Mouse (Mus musculus) midbrain, embryonic 11.5 days (tissue): ENCODE results near the gene Mast4. TPM values are rescaled to one million over a fixed set of nuclear protein-coding genes. Genes with fewer than 3 reads are reported as not detected.

Source experiments
- ATAC-seq: fragments of 200-750 bp; cut with Nextera tagmentation; 2 replicates; pipeline ENCODE4 v1.8.0; 2017; ENCODE audit warnings: moderate TSS enrichment, moderate library complexity; ENCODE audit not compliant: low FRiP score
- DNase-seq: peaks from one replicate; pipeline ENCODE4 v3.0.0; 2015; ENCODE audit warnings: low spot score; ENCODE audit errors: missing footprints
- H3K27ac ChIP-seq: fragments of 300-500 bp; sonication (generic); 2 replicates; pipeline ENCODE4 v1.5.1; 2014; ENCODE audit warnings: low read depth, low read length
- H3K27me3 ChIP-seq: fragments of 300-500 bp; sonication (generic); 2 replicates; pipeline ENCODE4 v1.6.1; 2014; ENCODE audit warnings: mild to moderate bottlenecking, low read length, moderate library complexity, mixed read lengths; ENCODE audit not compliant: control insufficient read depth, insufficient read depth
- H3K36me3 ChIP-seq: fragments of 300-500 bp; sonication (generic); 2 replicates; pipeline ENCODE4 v1.6.1; 2014; ENCODE audit warnings: mild to moderate bottlenecking, low read length, moderate library complexity, mixed read lengths; ENCODE audit not compliant: control insufficient read depth, insufficient read depth
- H3K4me1 ChIP-seq: fragments of 300-500 bp; sonication (generic); 2 replicates; pipeline ENCODE4 v1.6.1; 2014; ENCODE audit warnings: low read length; ENCODE audit not compliant: control insufficient read depth, insufficient read depth
- H3K4me2 ChIP-seq: fragments of 300-500 bp; sonication (generic); 2 replicates; pipeline ENCODE4 v1.6.1; 2014; ENCODE audit warnings: mild to moderate bottlenecking, moderate library complexity
- H3K4me3 ChIP-seq: fragments of 300-500 bp; sonication (generic); 2 replicates; pipeline ENCODE4 v1.5.1; 2014; ENCODE audit warnings: low read depth, low read length
- H3K9ac ChIP-seq: fragments of 300-500 bp; sonication (generic); 2 replicates; pipeline ENCODE4 v1.6.1; 2014; ENCODE audit warnings: low read length
- H3K9me3 ChIP-seq: fragments of 300-500 bp; sonication (generic); 2 replicates; pipeline ENCODE4 v1.6.1; 2016; ENCODE audit warnings: low read length; ENCODE audit not compliant: control insufficient read depth
- WGBS: fragments of 180-500 bp; shearing (Covaris S2); extraction: QIAGEN DNeasy Blood & Tissue Kit; methylation state at CpG from one replicate; pipeline ENCODE4 v1.1.7; 2014; 5-methylcytosine and 5-hydroxymethylcytosine counted together
- polyA plus RNA-seq: library from polyadenylated mRNA; unstranded; fragments of >200 nt; fragmentation: Nextera tagmentation; extraction: Ambion mirVana; gene quantifications from 2 replicates; pipeline ENCODE4 v1.2.1, GENCODE M21; 2014

The Mast4 gene
- polyA plus RNA-seq, 1 experiment from 2014 or later: 20.4 TPM

GRCm38 (mm10) chr13:103302077-103302476 is 32.2 kb downstream of the Mast4 start:
- ATAC-seq (no peak), DNase-seq (no peak)
- H3K4me3 ChIP-seq: no peak overlapping the region
- no peak overlapping the region for H3K4me2 ChIP-seq
- no peaks in the 10 kb centered on the region for H3K9me3 ChIP-seq
- no peaks in the 10 kb centered on the region for H3K4me1 ChIP-seq
- WGBS: 91% methylated on average over 2 of the region's 2 CpGs
- no peak overlapping the region for H3K27ac ChIP-seq
- H3K9ac ChIP-seq: no peak overlapping the region
- H3K36me3 ChIP-seq: no peaks in the 10 kb centered on the region
- H3K27me3 ChIP-seq: no peaks in the 10 kb centered on the region

GRCm38 (mm10) chr13:103294424-103294823 is 39.9 kb downstream of the Mast4 start:
- Histone ChIP-seq H3K9me3 (no peaks in the 10 kb centered on the region), H3K4me2 (no peak overlapping the region), H3K4me1 (no peaks in the 10 kb centered on the region), H3K27me3 (no peaks in the 10 kb centered on the region), H3K9ac (no peak overlapping the region), H3K27ac (no peak overlapping the region), H3K36me3 (no peaks in the 10 kb centered on the region), H3K4me3 (no peak overlapping the region)
- 92% methylated on average over 13 of the region's 13 CpGs for WGBS
- no peak for ATAC-seq
- no peak for DNase-seq

GRCm38 (mm10) chr13:103293121-103293520 is 41.2 kb downstream of the Mast4 start:
- DNase-seq (no peak), ATAC-seq (no peak)
- Histone ChIP-seq H3K4me1 (no peaks in the 10 kb centered on the region), H3K4me2 (no peak overlapping the region), H3K9ac (no peak overlapping the region), H3K27me3 (no peaks in the 10 kb centered on the region), H3K27ac (no peak overlapping the region), H3K36me3 (no peaks in the 10 kb centered on the region), H3K9me3 (no peaks in the 10 kb centered on the region), H3K4me3 (no peak overlapping the region)
- 81% methylated on average over 1 of the region's 1 CpGs for WGBS

GRCm38 (mm10) chr13:103291098-103291497 is 43.2 kb downstream of the Mast4 start:
- Histone ChIP-seq H3K4me2 (no peak overlapping the region), H3K4me1 (no peaks in the 10 kb centered on the region), H3K9me3 (no peaks in the 10 kb centered on the region), H3K9ac (no peak overlapping the region), H3K4me3 (no peak overlapping the region), H3K27me3 (no peaks in the 10 kb centered on the region), H3K27ac (no peak overlapping the region), H3K36me3 (no peaks in the 10 kb centered on the region)
- DNase-seq (no peak), ATAC-seq (no peak)
- WGBS: 92% methylated on average over 4 of the region's 4 CpGs

GRCm38 (mm10) chr13:103285821-103286220 is 48.5 kb downstream of the Mast4 start:
- Histone ChIP-seq H3K27ac (no peak overlapping the region), H3K9ac (no peak overlapping the region), H3K9me3 (no peaks in the 10 kb centered on the region), H3K36me3 (no peaks in the 10 kb centered on the region), H3K4me3 (no peak overlapping the region), H3K4me1 (no peaks in the 10 kb centered on the region), H3K4me2 (no peak overlapping the region), H3K27me3 (no peaks in the 10 kb centered on the region)
- no peak for DNase-seq
- no peak for ATAC-seq
- 79% methylated on average over 5 of the region's 5 CpGs for WGBS

GRCm38 (mm10) chr13:103285036-103285435 is 49.3 kb downstream of the Mast4 start:
- Histone ChIP-seq H3K9ac (no peak overlapping the region), H3K9me3 (no peaks in the 10 kb centered on the region), H3K27me3 (no peaks in the 10 kb centered on the region), H3K27ac (no peak overlapping the region), H3K4me1 (no peaks in the 10 kb centered on the region), H3K4me3 (no peak overlapping the region), H3K4me2 (no peak overlapping the region), H3K36me3 (no peaks in the 10 kb centered on the region)
- DNase-seq (peak; percentile 73), ATAC-seq (no peak)
- 91% methylated on average over 7 of the region's 7 CpGs for WGBS

GRCm38 (mm10) chr13:103270856-103271391 is 63.4 kb downstream of the Mast4 start:
- H3K27me3 ChIP-seq: no peaks in the 10 kb centered on the region
- H3K4me1 ChIP-seq: no peaks in the 10 kb centered on the region
- no peaks in the 10 kb centered on the region for H3K36me3 ChIP-seq
- no peak overlapping the region for H3K27ac ChIP-seq
- WGBS: 91% methylated on average over 9 of the region's 9 CpGs
- H3K9me3 ChIP-seq: no peaks in the 10 kb centered on the region
- H3K4me3 ChIP-seq: no peak overlapping the region
- ATAC-seq: no peak
- no peak for DNase-seq
- H3K9ac ChIP-seq: no peak overlapping the region
- H3K4me2 ChIP-seq: no peak overlapping the region

GRCm38 (mm10) chr13:103262707-103263106 is 71.6 kb downstream of the Mast4 start:
- ATAC-seq: no peak
- H3K27ac ChIP-seq: no peak overlapping the region
- 85% methylated on average over 3 of the region's 3 CpGs for WGBS

GRCm38 (mm10) chr13:103262061-103262460 is 72.2 kb downstream of the Mast4 start:
- Histone ChIP-seq H3K9ac (no peak overlapping the region), H3K4me1 (no peaks in the 10 kb centered on the region), H3K27me3 (no peaks in the 10 kb centered on the region), H3K36me3 (no peaks in the 10 kb centered on the region), H3K4me2 (no peak overlapping the region), H3K9me3 (no peaks in the 10 kb centered on the region), H3K4me3 (no peak overlapping the region), H3K27ac (no peak overlapping the region)
- 82% methylated on average over 3 of the region's 3 CpGs for WGBS
- ATAC-seq (no peak), DNase-seq (no peak)

More at GRCm38 (mm10) chr13:103262707-103263106, 71.6 kb downstream of the Mast4 start:
- no peak overlapping the region for H3K4me3 ChIP-seq
- no peaks in the 10 kb centered on the region for H3K9me3 ChIP-seq
- H3K27me3 ChIP-seq: no peaks in the 10 kb centered on the region
- H3K4me1 ChIP-seq: no peaks in the 10 kb centered on the region
- DNase-seq: no peak
- no peak overlapping the region for H3K4me2 ChIP-seq
- no peaks in the 10 kb centered on the region for H3K36me3 ChIP-seq
- no peak overlapping the region for H3K9ac ChIP-seq
